Mouse (Mus musculus) midbrain, postnatal 0 days (tissue): ENCODE results near the gene Rasl10a. TPM values are rescaled to one million over a fixed set of nuclear protein-coding genes. Genes with fewer than 3 reads are reported as not detected.

Source experiments
- ATAC-seq: fragments of 200-750 bp; cut with Nextera tagmentation; 2 replicates; pipeline ENCODE4 v1.8.0; 2017; ENCODE audit warnings: moderate number of reproducible peaks, mild to moderate bottlenecking, moderate TSS enrichment, moderate library complexity; ENCODE audit not compliant: low FRiP score
- DNase-seq: peaks from one replicate; pipeline ENCODE4 v3.0.0-alpha.2; 2015; ENCODE audit warnings: low spot score
- H3K27ac ChIP-seq: fragments of 300-500 bp; sonication (generic); 2 replicates; pipeline ENCODE4 v1.5.1; 2014; ENCODE audit warnings: low read depth, mild to moderate bottlenecking, low read length, mixed read lengths
- H3K27me3 ChIP-seq: fragments of 300-500 bp; sonication (generic); 2 replicates; pipeline ENCODE4 v1.6.1; 2014; ENCODE audit warnings: low read length, control low read depth, mixed read lengths; ENCODE audit not compliant: insufficient read depth
- H3K36me3 ChIP-seq: fragments of 300-500 bp; sonication (generic); 2 replicates; pipeline ENCODE4 v1.6.1; 2014; ENCODE audit warnings: low read length, control low read depth, mixed read lengths; ENCODE audit not compliant: insufficient read depth
- H3K4me1 ChIP-seq: fragments of 300-500 bp; sonication (generic); 2 replicates; pipeline ENCODE4 v1.6.1; 2014; ENCODE audit warnings: mild to moderate bottlenecking, control low read depth, antibody characterized with exemption, low read length, mixed read lengths; ENCODE audit not compliant: insufficient read depth
- H3K4me2 ChIP-seq: fragments of 300-500 bp; sonication (generic); 2 replicates; pipeline ENCODE4 v1.6.1; 2014; ENCODE audit warnings: low read depth, mild to moderate bottlenecking, low read length, mixed read lengths; ENCODE audit not compliant: poor library complexity, severe bottlenecking
- H3K4me3 ChIP-seq: fragments of 300-500 bp; sonication (generic); 2 replicates; pipeline ENCODE4 v1.5.1; 2014; ENCODE audit warnings: low read depth, mild to moderate bottlenecking, low read length, moderate library complexity
- H3K9ac ChIP-seq: fragments of 300-500 bp; sonication (generic); replicated peaks from 2 replicates; pipeline ENCODE4 v1.6.1; 2014; ENCODE audit warnings: mild to moderate bottlenecking, low read length, moderate library complexity, mixed read lengths; ENCODE audit not compliant: poor library complexity, severe bottlenecking
- H3K9me3 ChIP-seq: fragments of 300-500 bp; sonication (generic); 2 replicates; pipeline ENCODE4 v1.6.1; 2016; ENCODE audit warnings: low read length, control low read depth
- CTCF ChIP-seq: IDR thresholded peaks from 2 replicates; pipeline ENCODE4 v1.5.1; 2016; ENCODE audit warnings: antibody characterized with exemption, mild to moderate bottlenecking
- WGBS: fragments of 180-500 bp; shearing (Covaris S2); extraction: QIAGEN DNeasy Blood & Tissue Kit; methylation state at CpG from one replicate; pipeline ENCODE4 v1.1.7; 2014; 5-methylcytosine and 5-hydroxymethylcytosine counted together
- polyA plus RNA-seq: library from polyadenylated mRNA; unstranded; fragments of >200 nt; fragmentation: Nextera tagmentation; extraction: Ambion mirVana; gene quantifications from 2 replicates; pipeline ENCODE4 v1.2.1, GENCODE M21; 2015
- total RNA-seq: library from RNA; depleted of rRNA; stranded (reverse); fragments of >200 nt; gene quantifications from 2 replicates; pipeline ENCODE4 v1.2.3, GENCODE M21; 2014

The Rasl10a gene
- total and polyA plus RNA-seq, 2 experiments from 2014 or later, result 3.1 to 3.6 TPM

DNA sequence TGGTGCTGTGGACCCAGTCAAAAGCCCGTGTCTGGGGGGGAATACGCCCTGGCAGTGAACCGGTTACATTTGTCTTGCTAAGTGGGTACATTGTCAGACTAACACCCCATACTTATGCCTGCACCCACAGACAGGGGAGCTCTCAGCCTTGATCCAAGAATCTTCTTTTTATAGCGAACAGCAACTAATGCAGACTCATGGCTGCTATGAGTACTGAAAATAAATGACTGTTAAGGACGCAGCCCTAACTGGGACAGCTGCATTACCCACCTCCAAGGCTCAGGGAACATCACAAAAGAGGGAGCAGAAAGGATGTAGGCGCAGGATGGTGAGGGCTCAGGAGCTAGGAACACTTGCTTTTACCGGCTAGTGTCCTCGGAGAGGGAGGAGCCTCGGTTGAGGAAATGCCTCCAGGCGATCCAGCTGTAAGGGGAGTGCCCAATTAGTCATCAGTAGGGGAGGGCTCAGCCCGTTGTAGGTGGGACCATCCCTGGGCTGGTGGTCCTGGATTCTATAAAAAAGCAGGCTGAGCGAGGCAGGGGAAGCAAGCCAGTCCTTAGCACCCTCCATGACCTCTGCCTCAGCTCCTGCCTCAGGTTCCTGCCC lies 11.5 kb upstream of the Rasl10a start:
- Histone ChIP-seq H3K9me3 (no peaks in the 10 kb centered on the region), H3K27me3 (no peaks in the 10 kb centered on the region), H3K4me3 (no peak overlapping the region), H3K9ac (no peak overlapping the region), H3K4me2 (no peak overlapping the region), H3K4me1 (no peaks in the 10 kb centered on the region), H3K36me3 (peaks cover 18% of the 10 kb centered on the region), H3K27ac (no peak overlapping the region)
- ATAC-seq (no peak), DNase-seq (no peak)
- TF ChIP-seq CTCF, result no peak
- 50% methylated on average over 12 of the region's 12 CpGs for WGBS

DNA sequence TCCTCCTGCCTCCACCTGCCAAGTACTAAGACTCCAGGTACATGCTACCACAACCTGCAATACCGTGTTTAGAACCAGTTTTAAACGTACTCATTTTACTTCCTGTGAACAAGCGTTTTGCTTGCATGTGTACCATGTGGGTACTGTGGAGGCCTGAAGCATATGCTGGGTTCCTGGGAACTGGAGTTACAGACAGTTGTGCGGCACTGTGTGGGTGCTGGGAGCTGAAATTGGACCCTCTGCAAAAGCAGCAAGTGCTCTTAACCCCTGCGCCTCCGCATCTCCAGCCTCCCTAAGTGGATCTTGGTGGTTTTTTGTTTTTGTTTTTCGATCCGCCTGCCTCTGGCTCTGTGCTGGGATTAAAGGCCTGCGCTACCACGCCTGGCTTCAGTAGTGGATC lies 6.3 kb upstream of the Rasl10a start:
- no peak for DNase-seq
- H3K4me3 ChIP-seq, result no peak overlapping the region
- H3K9ac ChIP-seq, result no peak overlapping the region
- no peak for TF ChIP-seq CTCF
- H3K4me1 ChIP-seq, result no peaks in the 10 kb centered on the region
- H3K4me2 ChIP-seq, result no peak overlapping the region
- H3K9me3 ChIP-seq, result no peaks in the 10 kb centered on the region
- H3K27ac ChIP-seq, result no peak overlapping the region
- 77% methylated on average over 10 of the region's 10 CpGs for WGBS
- no peaks in the 10 kb centered on the region for H3K36me3 ChIP-seq
- ATAC-seq, result no peak
- H3K27me3 ChIP-seq, result peaks cover 8% of the 10 kb centered on the region

DNA sequence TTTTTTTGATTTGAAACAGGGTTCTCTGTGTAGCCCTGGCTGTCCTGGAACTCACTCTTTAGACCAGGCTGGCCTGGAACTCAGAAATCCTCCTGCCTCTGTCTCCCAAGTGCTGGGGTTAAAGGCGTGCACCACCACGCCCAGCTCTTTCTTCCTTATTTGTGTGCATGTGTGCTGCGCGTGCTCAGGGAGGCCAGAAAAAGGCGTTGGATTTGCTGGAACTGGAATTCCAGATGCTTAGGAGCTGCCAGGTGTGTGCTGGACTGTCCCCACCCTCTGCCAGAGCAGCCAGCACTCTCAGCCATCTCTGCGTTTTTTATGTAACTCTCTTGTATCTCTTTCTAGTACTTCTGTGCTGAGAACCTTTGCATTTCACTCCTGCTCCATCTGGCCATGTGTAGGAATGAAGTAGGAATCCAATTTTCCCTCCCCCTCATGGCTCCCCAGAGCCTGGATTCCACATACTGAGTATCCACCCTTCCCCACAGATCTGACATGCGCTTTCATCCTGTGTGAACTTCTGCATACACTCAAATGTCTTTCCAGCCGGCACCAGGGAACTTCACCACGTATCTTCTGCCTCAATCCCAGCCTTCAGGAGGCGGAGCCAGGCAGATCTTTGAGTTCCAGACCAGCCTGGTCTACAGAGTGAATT lies 5.6 kb upstream of the Rasl10a start:
- DNase-seq (no peak), ATAC-seq (no peak)
- Histone ChIP-seq H3K36me3 (no peaks in the 10 kb centered on the region), H3K4me2 (no peak overlapping the region), H3K4me1 (no peaks in the 10 kb centered on the region), H3K9me3 (no peaks in the 10 kb centered on the region), H3K27ac (no peak overlapping the region), H3K9ac (no peak overlapping the region), H3K4me3 (no peak overlapping the region), H3K27me3 (peaks cover 14% of the 10 kb centered on the region)
- 75% methylated on average over 10 of the region's 10 CpGs for WGBS
- TF ChIP-seq CTCF, result no peak

DNA sequence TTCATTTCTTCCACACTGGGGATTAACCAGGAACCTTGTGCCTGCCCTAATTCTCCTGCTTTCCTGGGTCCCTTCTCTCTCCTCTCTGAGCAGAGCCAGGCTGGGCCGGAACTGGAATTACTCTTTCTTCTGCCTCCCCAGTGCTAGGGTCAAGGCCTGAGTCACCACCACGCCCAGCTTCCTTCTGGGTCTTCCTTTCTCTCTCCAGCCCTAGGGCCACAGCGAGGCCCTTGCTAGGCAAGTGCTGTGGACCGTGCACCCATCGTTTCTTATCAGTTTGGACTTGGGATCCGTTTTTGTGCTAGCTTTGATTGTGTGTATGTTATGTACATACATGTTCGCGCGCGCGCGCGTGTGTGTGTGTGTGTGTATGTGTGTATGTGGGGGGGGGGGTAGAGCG lies 3.8 kb upstream of the Rasl10a start:
- ATAC-seq, result no peak
- 92% methylated on average over 14 of the region's 14 CpGs for WGBS

DNA sequence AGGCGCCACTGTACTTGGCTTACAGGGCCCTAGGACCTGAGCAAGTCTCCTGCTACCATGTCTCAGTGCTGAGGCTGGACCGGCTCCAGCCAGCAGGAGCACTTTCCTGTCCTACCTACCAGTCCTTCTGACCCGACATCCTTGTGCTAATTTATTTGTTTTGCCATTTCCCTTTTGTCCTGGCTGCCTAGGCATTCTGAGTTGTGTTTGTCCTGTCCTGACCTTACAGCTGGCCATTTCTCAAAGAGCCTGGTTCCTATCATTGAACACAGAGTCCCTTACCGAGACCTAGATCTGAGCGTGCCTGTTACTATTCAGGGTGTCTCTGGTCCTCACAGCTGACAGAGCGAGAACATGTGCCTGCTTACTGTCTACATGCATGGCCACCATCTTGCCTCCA lies 3.1 kb upstream of the Rasl10a start:
- no peak for ATAC-seq
- no peak overlapping the region for H3K27ac ChIP-seq

More for the DNA sequence above, 3.8 kb upstream of the Rasl10a start:
- Histone ChIP-seq H3K27ac (no peak overlapping the region), H3K4me3 (no peak overlapping the region), H3K9ac (no peak overlapping the region), H3K4me2 (no peak overlapping the region), H3K9me3 (no peaks in the 10 kb centered on the region), H3K27me3 (peaks cover 21% of the 10 kb centered on the region), H3K4me1 (0 out of 2 replicates have a peak, but pooled peaks cover 3% of the 10 kb centered on the region), H3K36me3 (no peaks in the 10 kb centered on the region)
- no peak for DNase-seq
- no peak for TF ChIP-seq CTCF

More for the DNA sequence above, 3.1 kb upstream of the Rasl10a start:
- WGBS, result 72% methylated on average over 6 of the region's 6 CpGs
- Histone ChIP-seq H3K9me3 (no peaks in the 10 kb centered on the region), H3K9ac (no peak overlapping the region), H3K4me2 (no peak overlapping the region), H3K4me1 (0 out of 2 replicates have a peak, but pooled peaks cover 3% of the 10 kb centered on the region), H3K36me3 (no peaks in the 10 kb centered on the region), H3K27me3 (peaks cover 26% of the 10 kb centered on the region), H3K4me3 (no peak overlapping the region)
- DNase-seq, result no peak
- TF ChIP-seq CTCF, result no peak
